Mouse (Mus musculus) kidney, adult 11 months (tissue): Measurements from ENCODE around the gene Serpina3f.

ENCODE experiments used
- DNase-seq: peaks from one replicate; pipeline ENCODE4 v3.0.0; 2022

The Serpina3f gene

DNA sequence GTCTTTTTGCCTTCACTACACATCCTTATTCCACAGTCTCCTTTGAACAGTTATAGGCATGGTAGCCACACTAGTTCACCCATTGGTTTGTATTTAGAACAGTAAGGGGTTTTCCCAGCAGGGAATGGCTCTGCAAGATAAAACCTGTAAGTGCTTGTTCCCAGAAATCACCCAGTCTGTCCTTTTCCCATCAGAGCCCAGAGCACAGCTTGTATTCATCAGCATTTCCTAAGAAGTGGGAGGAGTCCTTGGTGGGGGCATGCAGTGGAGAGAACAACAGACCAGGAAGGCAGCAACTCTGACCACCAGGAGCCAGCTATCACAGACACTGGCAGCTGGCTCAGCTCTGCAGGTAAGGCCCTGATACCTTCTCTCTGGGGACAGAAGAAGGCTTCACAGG lies 48.5 kb downstream of the Serpina3f start, which contains the start of gene Serpina3i:
TSS of gene Serpina3i (plus strand) at position 260 of the 400 bp plus-strand sequence.
- no peak for DNase-seq

DNA sequence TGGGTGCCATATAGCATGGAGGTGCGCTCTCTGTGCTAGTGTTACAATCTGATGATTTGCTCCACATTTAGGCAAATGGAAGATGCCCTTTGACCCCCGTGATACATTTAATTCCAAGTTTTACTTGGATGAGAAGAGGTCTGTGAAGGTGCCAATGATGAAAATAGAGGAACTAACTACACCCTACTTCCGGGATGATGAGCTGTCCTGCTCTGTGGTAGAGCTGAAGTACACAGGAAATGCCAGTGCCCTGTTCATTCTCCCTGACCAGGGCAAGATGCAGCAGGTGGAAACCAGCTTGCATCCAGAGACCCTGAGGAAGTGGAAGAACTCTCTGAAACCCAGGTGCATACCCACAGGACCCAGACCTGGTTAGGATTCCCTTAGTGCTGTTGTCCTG lies 52.0 kb downstream of the Serpina3f start:
- no peak for DNase-seq
